Mouse (Mus musculus): ENCODE data around the gene Mars2. TPM values are rescaled to one million over a fixed set of nuclear protein-coding genes. Genes with fewer than 3 reads are reported as not detected.

Mars2 gene
- polyA plus RNA-seq, 2 experiments = 1.9 to 2.1 TPM

- Histone ChIP-seq H3K4me3 (ENCODE audit: insufficient read depth in 1 of 2, low read depth in 2 of 2, low read length in 2 of 2) (no peak overlapping the region), H3K27ac (no peak overlapping the region), H3K4me1 (replicated peaks; ENCODE audit: control insufficient read depth in 2 of 2, insufficient read depth in 2 of 2, low read length in 1 of 2) (peaks cover 8 to 9% of the 10 kb centered on the region in 2 experiments), H3K4me2 (ENCODE audit: low read depth) (no peak overlapping the region), H3K9me3 (ENCODE audit: control insufficient read depth, low read length) (no peaks in the 10 kb centered on the region), H3K27me3 (ENCODE audit: control insufficient read depth, insufficient read depth, low read length) (no peaks in the 10 kb centered on the region), H3K36me3 (replicated peaks; ENCODE audit: control insufficient read depth, insufficient read depth, low read depth) (no peaks in the 10 kb centered on the region), H3K9ac (replicated peaks) (no peak overlapping the region)
- WGBS (ENCODE audit: insufficient replicate concordance) = 66% methylated on average over 18 of the region's 18 CpGs
- ATAC-seq (ENCODE audit: insufficient read depth) = no peak
- no peak for DNase-seq (ENCODE audit: low read depth in 3 of 3, low spot score in 3 of 3)
- TF ChIP-seq EP300 (IDR thresholded peaks at IDR 0.05; ENCODE audit: low read depth) = no peak
- no peak for TF ChIP-seq CTCF (IDR thresholded peaks at IDR 0.05; ENCODE audit: low read depth)
Measured at GRCm38 (mm10) chr1:55201850-55202752, 34.9 kb upstream of the Mars2 start.

- H3K27me3 ChIP-seq (ENCODE audit: control insufficient read depth, insufficient read depth, low read length) = no peaks in the 10 kb centered on the region
- 69% methylated on average over 5 of the region's 5 CpGs for WGBS (ENCODE audit: insufficient replicate concordance)
- H3K27ac ChIP-seq = no peak overlapping the region
- H3K4me2 ChIP-seq (ENCODE audit: low read depth) = no peak overlapping the region
- TF ChIP-seq EP300 (IDR thresholded peaks at IDR 0.05; ENCODE audit: low read depth) (no peak), CTCF (IDR thresholded peaks at IDR 0.05; ENCODE audit: low read depth) (no peak)
- no peaks in the 10 kb centered on the region for H3K9me3 ChIP-seq (ENCODE audit: control insufficient read depth, low read length)
- no peak for ATAC-seq (ENCODE audit: insufficient read depth)
- no peak overlapping the region for H3K9ac ChIP-seq (replicated peaks)
- peaks cover 0 to 6% of the 10 kb centered on the region in 2 experiments; a peak in 2 of 4 replicates for H3K4me1 ChIP-seq (replicated peaks; ENCODE audit: control insufficient read depth in 2 of 2, insufficient read depth in 2 of 2, low read length in 1 of 2)
- no peak overlapping the region for H3K4me3 ChIP-seq (ENCODE audit: insufficient read depth in 1 of 2, low read depth in 2 of 2, low read length in 2 of 2)
- no peaks in the 10 kb centered on the region for H3K36me3 ChIP-seq (replicated peaks; ENCODE audit: control insufficient read depth, insufficient read depth, low read depth)
- DNase-seq (ENCODE audit: low read depth in 3 of 3, low spot score in 3 of 3) = no peak
Measured at GRCm38 (mm10) chr1:55205808-55206327, 31.1 kb upstream of the Mars2 start.

- peaks cover 0 to 6% of the 10 kb centered on the region in 2 experiments; a peak in 2 of 4 replicates for H3K4me1 ChIP-seq (replicated peaks; ENCODE audit: control insufficient read depth in 2 of 2, insufficient read depth in 2 of 2, low read length in 1 of 2)
Measured at GRCm38 (mm10) chr1:55207561-55207960, 29.4 kb upstream of the Mars2 start.

GRCm38 (mm10) chr1:55208500-55209140 lies 28.4 kb upstream of the Mars2 start:
- DNase-seq (ENCODE audit: low read depth in 3 of 3, low spot score in 3 of 3) = no peak
- no peak overlapping the region for H3K27ac ChIP-seq
- 24% methylated on average over 5 of the region's 5 CpGs for WGBS (ENCODE audit: insufficient replicate concordance)

More at GRCm38 (mm10) chr1:55207561-55207960, 29.4 kb upstream of the Mars2 start:
- H3K27me3 ChIP-seq (ENCODE audit: control insufficient read depth, insufficient read depth, low read length) = no peaks in the 10 kb centered on the region
- 67% methylated on average over 6 of the region's 6 CpGs for WGBS (ENCODE audit: insufficient replicate concordance)
- no peak overlapping the region for H3K27ac ChIP-seq
- no peaks in the 10 kb centered on the region for H3K36me3 ChIP-seq (replicated peaks; ENCODE audit: control insufficient read depth, insufficient read depth, low read depth)
- no peak for ATAC-seq (ENCODE audit: insufficient read depth)
- no peak overlapping the region for H3K4me2 ChIP-seq (ENCODE audit: low read depth)
- no peak overlapping the region for H3K4me3 ChIP-seq (ENCODE audit: insufficient read depth in 1 of 2, low read depth in 2 of 2, low read length in 2 of 2)
- TF ChIP-seq CTCF (IDR thresholded peaks at IDR 0.05; ENCODE audit: low read depth) (no peak), EP300 (IDR thresholded peaks at IDR 0.05; ENCODE audit: low read depth) (no peak)
- no peak for DNase-seq (ENCODE audit: low read depth in 3 of 3, low spot score in 3 of 3)
- no peak overlapping the region for H3K9ac ChIP-seq (replicated peaks)
- no peaks in the 10 kb centered on the region for H3K9me3 ChIP-seq (ENCODE audit: control insufficient read depth, low read length)

More at GRCm38 (mm10) chr1:55208500-55209140, 28.4 kb upstream of the Mars2 start:
- Histone ChIP-seq H3K27me3 (ENCODE audit: control insufficient read depth, insufficient read depth, low read length) (no peaks in the 10 kb centered on the region), H3K4me1 (replicated peaks; ENCODE audit: control insufficient read depth in 2 of 2, insufficient read depth in 2 of 2, low read length in 1 of 2) (peaks cover 0 to 6% of the 10 kb centered on the region in 2 experiments; a peak in 2 of 4 replicates), H3K9ac (replicated peaks) (no peak overlapping the region), H3K4me2 (ENCODE audit: low read depth) (no peak overlapping the region), H3K36me3 (replicated peaks; ENCODE audit: control insufficient read depth, insufficient read depth, low read depth) (no peaks in the 10 kb centered on the region), H3K9me3 (ENCODE audit: control insufficient read depth, low read length) (no peaks in the 10 kb centered on the region), H3K4me3 (ENCODE audit: insufficient read depth in 1 of 2, low read depth in 2 of 2, low read length in 2 of 2) (no peak overlapping the region)
- no peak for ATAC-seq (ENCODE audit: insufficient read depth)
- TF ChIP-seq EP300 (IDR thresholded peaks at IDR 0.05; ENCODE audit: low read depth) = no peak
- TF ChIP-seq CTCF (IDR thresholded peaks at IDR 0.05; ENCODE audit: low read depth) = no peak
